Mouse (Mus musculus): ENCODE results near the gene Gin1. TPM values are rescaled to one million over a fixed set of nuclear protein-coding genes. Genes with fewer than 3 reads are reported as not detected.

Gin1 gene
- total and polyA plus RNA-seq, 3 experiments = 13.6 to 20.6 TPM; not detected in 1

- TF ChIP-seq NRF1 (IDR thresholded peaks at IDR 0.05; ENCODE audit: insufficient read depth, low read depth, low read length, poor library complexity, severe bottlenecking) (no peak), ZKSCAN1 (IDR thresholded peaks at IDR 0.05; ENCODE audit: low read depth, low read length) (0 out of 2 replicates have a peak, but pooled peaks have one; percentile 52), GATA1 (IDR thresholded peaks at IDR 0.05; ENCODE audit: low read depth, low read length) (peak; percentile 81), CTCF (IDR thresholded peaks at IDR 0.05 in 2 of 3, conservative IDR thresholded peaks at IDR 0.05 in 1 of 3; ENCODE audit: control insufficient read depth in 1 of 3, insufficient read depth in 1 of 3, low read depth in 2 of 3, low read length in 3 of 3, poor library complexity in 1 of 3, severe bottlenecking in 1 of 3) (no peak), RAD21 (IDR thresholded peaks at IDR 0.05; ENCODE audit: low read depth, low read length) (no peak), CHD1 (IDR thresholded peaks at IDR 0.05; ENCODE audit: low read depth, low read length) (no peak), MAX (IDR thresholded peaks at IDR 0.05; ENCODE audit: low read length) (peak; percentile 49), TCF12 (IDR thresholded peaks at IDR 0.05; ENCODE audit: low read depth, low read length) (peak; percentile 41; the same call in 1 of the 2 replicates), GABPA (IDR thresholded peaks at IDR 0.05; ENCODE audit: low read depth, low read length) (no peak), POLR2AphosphoS5 (IDR thresholded peaks at IDR 0.05; ENCODE audit: borderline replicate concordance, low read depth, low read length) (no peak), KAT2A (conservative IDR thresholded peaks at IDR 0.05; ENCODE audit: low read depth, low read length) (no peak), TBP (IDR thresholded peaks at IDR 0.05; ENCODE audit: low read depth, low read length) (no peak), TAL1 (IDR thresholded peaks at IDR 0.05; ENCODE audit: low read length) (no peak), ZMIZ1 (IDR thresholded peaks at IDR 0.05; ENCODE audit: low read depth, low read length) (no peak), UBTF (IDR thresholded peaks at IDR 0.05; ENCODE audit: borderline replicate concordance, insufficient read depth, low read depth, low read length) (no peak), RCOR1 (IDR thresholded peaks at IDR 0.05; ENCODE audit: low read depth, low read length) (peak; percentile 69), EP300 (IDR thresholded peaks at IDR 0.05; ENCODE audit: low read depth in 1 of 2, low read length in 2 of 2) (peak; percentile 48 to 64; a peak in 3 of 4 replicates), USF2 (IDR thresholded peaks at IDR 0.05; ENCODE audit: borderline replicate concordance in 1 of 2, insufficient read depth in 1 of 2, low read depth in 1 of 2, low read length in 2 of 2) (no peak), ZNF384 (IDR thresholded peaks at IDR 0.05; ENCODE audit: low read depth, low read length) (no peak), NELFE (IDR thresholded peaks at IDR 0.05; ENCODE audit: low read depth, low read length) (no peak), MYC (IDR thresholded peaks at IDR 0.05; ENCODE audit: low read depth, low read length) (no peak), BHLHE40 (IDR thresholded peaks at IDR 0.05; ENCODE audit: borderline replicate concordance, low read depth, low read length) (no peak), SIN3A (IDR thresholded peaks at IDR 0.05; ENCODE audit: low read length) (peak; percentile 64)
These were observed 40.6 kb upstream of the Gin1 start (continued) for GRCm38 (mm10) chr1:97729339-97729738.

DNA sequence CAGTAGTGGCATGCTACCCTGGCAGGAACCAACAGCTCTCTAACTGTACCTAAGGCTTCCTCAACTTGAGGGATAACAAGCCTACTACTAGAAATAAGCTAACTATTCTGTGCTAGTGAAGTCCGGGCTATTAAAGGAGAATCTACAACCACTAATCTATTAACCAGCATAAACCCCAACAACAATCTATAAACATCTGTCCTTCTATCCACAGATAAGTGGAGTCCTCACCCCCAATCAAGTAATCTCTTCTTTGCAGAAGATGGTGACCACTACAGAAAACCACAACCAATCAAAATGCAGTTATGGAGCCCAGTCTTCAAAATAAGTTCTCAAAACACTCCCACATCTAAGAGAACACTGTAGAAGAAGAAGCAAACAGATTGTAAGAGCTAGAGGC, 26.9 kb upstream of the Gin1 start:
- peak overlapping the region; percentile 44 for H3K27ac ChIP-seq (ENCODE audit: control insufficient read depth, low read depth, low read length)
- peaks cover 22 to 83% of the 10 kb centered on the region in 2 experiments for H3K36me3 ChIP-seq (ENCODE audit: control insufficient read depth in 1 of 2, insufficient read depth in 2 of 2, low read length in 2 of 2)
- TF ChIP-seq MAFK (IDR thresholded peaks at IDR 0.05; ENCODE audit: borderline replicate concordance, low read depth, low read length) = 0 out of 2 replicates have a peak, but pooled peaks have one; percentile 44
- TF ChIP-seq MYB (IDR thresholded peaks at IDR 0.05; ENCODE audit: low read depth, low read length) = peak; percentile 38; the same call in 1 of the 2 replicates
- TF ChIP-seq ETS1 (IDR thresholded peaks at IDR 0.05; ENCODE audit: low read depth, low read length) = peak; percentile 70; the same call in 1 of the 2 replicates
- TF ChIP-seq TAL1 (IDR thresholded peaks at IDR 0.05; ENCODE audit: low read length) = peak; percentile 80
- no peak for TF ChIP-seq CHD1 (IDR thresholded peaks at IDR 0.05; ENCODE audit: low read depth, low read length)
- no peak for TF ChIP-seq NELFE (IDR thresholded peaks at IDR 0.05; ENCODE audit: low read depth, low read length)
- peak; percentile 45; the same call in 1 of the 2 replicates for TF ChIP-seq MAX (IDR thresholded peaks at IDR 0.05; ENCODE audit: low read length)
- TF ChIP-seq ZMIZ1 (IDR thresholded peaks at IDR 0.05; ENCODE audit: low read depth, low read length) = no peak
- TF ChIP-seq ELF1 (IDR thresholded peaks at IDR 0.05; ENCODE audit: low read depth, low read length) = no peak
- peak; percentile 92 to 95 for TF ChIP-seq EP300 (IDR thresholded peaks at IDR 0.05; ENCODE audit: low read depth in 1 of 2, low read length in 2 of 2)
- TF ChIP-seq GATA1 (IDR thresholded peaks at IDR 0.05; ENCODE audit: low read depth, low read length) = peak; percentile 95
- TF ChIP-seq ZKSCAN1 (IDR thresholded peaks at IDR 0.05; ENCODE audit: low read depth, low read length) = no peak
- peak; percentile 66 for TF ChIP-seq SIN3A (IDR thresholded peaks at IDR 0.05; ENCODE audit: low read length)
- TF ChIP-seq HCFC1 (IDR thresholded peaks at IDR 0.05; ENCODE audit: low read depth, low read length) = no peak
- TF ChIP-seq BHLHE40 (IDR thresholded peaks at IDR 0.05; ENCODE audit: borderline replicate concordance, low read depth, low read length) = peak; percentile 23; the same call in 1 of the 2 replicates
- 0 out of 2 replicates have a peak, but pooled peaks have one; percentile 29 for TF ChIP-seq MYC (IDR thresholded peaks at IDR 0.05; ENCODE audit: low read depth, low read length)
- no peak for TF ChIP-seq POLR2AphosphoS2 (IDR thresholded peaks at IDR 0.05; ENCODE audit: low read length)
- peak; percentile 35; the same call in 1 of the 2 replicates for TF ChIP-seq MXI1 (IDR thresholded peaks at IDR 0.05; ENCODE audit: low read depth, low read length)
- 0 out of 2 replicates have a peak, but pooled peaks have one; percentile 18 for TF ChIP-seq KAT2A (conservative IDR thresholded peaks at IDR 0.05; ENCODE audit: low read depth, low read length)
- peak; percentile 93 for TF ChIP-seq RCOR1 (IDR thresholded peaks at IDR 0.05; ENCODE audit: low read depth, low read length)
- TF ChIP-seq POLR2AphosphoS5 (IDR thresholded peaks at IDR 0.05; ENCODE audit: borderline replicate concordance, low read depth, low read length) = no peak
- TF ChIP-seq E2F4 (IDR thresholded peaks at IDR 0.05; ENCODE audit: borderline replicate concordance, low read depth, low read length) = no peak

More for the DNA sequence above, 26.9 kb upstream of the Gin1 start:
- peak; percentile 82 for DNase-seq (ENCODE audit: low read depth, low spot score)
- Histone ChIP-seq H3K9me3 (replicated peaks; ENCODE audit: insufficient read depth, low read length) (no peaks in the 10 kb centered on the region), H3K4me1 (ENCODE audit: control insufficient read depth in 1 of 2, insufficient read depth in 2 of 2, low read length in 2 of 2) (peaks cover 11 to 14% of the 10 kb centered on the region in 2 experiments), H3K9ac (ENCODE audit: control insufficient read depth, low read depth, low read length, poor library complexity, severe bottlenecking) (no peak overlapping the region), H3K79me2 (ENCODE audit: control insufficient read depth, insufficient read depth, low read length, poor library complexity) (no peaks in the 10 kb centered on the region), H3K27me3 (ENCODE audit: control insufficient read depth in 1 of 2, insufficient read depth in 2 of 2, low read length in 2 of 2) (no peaks in the 10 kb centered on the region), H3K4me3 (ENCODE audit: control insufficient read depth in 1 of 2, insufficient read depth in 1 of 2, low read depth in 2 of 2, low read length in 2 of 2) (no peak overlapping the region)
